Mouse (Mus musculus): Measurements from ENCODE around the gene Eras.
"Not testable (repeated sequence)": the region's sequence is repeated elsewhere in the genome, so short reads cannot be mapped to it uniquely, and the experiment has no call there.

Eras gene

GRCm38 (mm10) chrX:7909242-7909641 is 19.2 kb downstream of the Eras start, which contains the start of gene Gm10490:
Gene Gm10490, plus strand, starts transcription at chrX:7909542.
- not testable (repeated sequence) for DNase-seq

DNA sequence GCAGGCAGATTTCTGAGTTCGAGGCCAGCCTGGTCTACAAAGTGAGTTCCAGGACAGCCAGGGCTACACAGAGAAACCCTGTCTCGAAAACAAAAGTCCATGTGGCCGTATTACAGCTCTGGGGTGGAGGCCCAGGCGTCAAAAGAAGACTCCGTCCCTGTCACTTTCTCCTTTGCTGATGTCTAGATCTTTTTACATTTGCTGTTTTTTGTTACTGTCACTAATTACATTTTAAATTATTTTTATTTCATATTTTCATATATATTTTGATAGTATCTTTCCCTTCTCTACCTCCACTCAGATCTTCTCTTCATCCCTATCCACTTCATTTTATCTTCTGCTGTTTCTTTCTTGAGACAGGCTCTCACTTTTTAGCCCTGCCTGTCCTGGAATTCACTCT is 20.7 kb downstream of the Eras start, which contains the start of gene Gm10491:
Gene Gm10491, minus strand, starts transcription at position 101 of the 400 bp plus-strand sequence.
- DNase-seq: no peak

- no peak for DNase-seq
Observed at GRCm38 (mm10) chrX:7904441-7904840, 24.0 kb downstream of the Eras start.

- peak; percentile 92 to 94 for DNase-seq
Observed at GRCm38 (mm10) chrX:7898880-7899874, 29.2 kb downstream of the Eras start, which contains the start of the genes Pqbp1 and Timm17b. Gene Pqbp1, minus strand, starts transcription at chrX:7899269. Gene Timm17b, plus strand, starts transcription at chrX:7899357.

- DNase-seq: no peak
Observed at GRCm38 (mm10) chrX:7898211-7898610, 30.2 kb downstream of the Eras start.

- DNase-seq: peak; percentile 91 to 94
Observed at GRCm38 (mm10) chrX:7883841-7884567, 44.4 kb downstream of the Eras start, which contains the start of gene Slc35a2. Gene Slc35a2, plus strand, starts transcription at chrX:7884028.

DNA sequence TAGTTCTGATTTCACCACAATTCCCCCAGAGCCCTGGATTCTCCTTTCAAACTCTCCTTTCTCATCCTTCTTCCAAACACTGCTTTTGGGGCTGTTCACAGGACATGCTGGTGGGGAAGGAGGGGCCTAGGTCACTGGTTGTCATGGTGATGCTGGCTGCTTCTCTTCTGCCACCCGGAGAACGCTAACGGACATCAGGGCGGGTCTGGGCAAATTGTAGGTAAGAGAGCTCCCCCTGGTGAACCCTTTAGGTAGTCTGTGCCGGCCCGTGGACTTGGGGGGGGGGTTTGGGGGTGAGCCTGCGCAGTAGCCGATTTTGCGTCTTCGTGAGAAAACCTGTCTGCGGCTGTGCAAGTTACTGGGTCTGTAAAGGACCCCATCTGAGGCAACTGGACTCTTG is 48.6 kb downstream of the Eras start:
- DNase-seq: peak; percentile 56 to 70

- DNase-seq: peak in 1 of 2 experiments; percentile 16
Observed at GRCm38 (mm10) chrX:7878495-7878894, 49.9 kb downstream of the Eras start.

- DNase-seq: peak; percentile 88 to 90
Observed at GRCm38 (mm10) chrX:7878007-7878419, 50.4 kb downstream of the Eras start, which contains the start of gene Pim2. Gene Pim2, plus strand, starts transcription at chrX:7878262.

All from lung, adult 18-20 months (tissue).